Mouse (Mus musculus) ES-Bruce4 (cell line): ENCODE results near the gene Trrap. TPM values are rescaled to one million over a fixed set of nuclear protein-coding genes. Genes with fewer than 3 reads are reported as not detected.

Experiments used
- H3K27ac ChIP-seq: 2 replicates; pipeline ENCODE4 v1.5.1; 2012; ENCODE audit warnings: low read length, inconsistent platforms; ENCODE audit not compliant: insufficient read depth
- H3K27me3 ChIP-seq: 2 replicates; pipeline ENCODE4 v1.6.1; 2012; ENCODE audit warnings: mild to moderate bottlenecking, low read length, inconsistent platforms; ENCODE audit not compliant: control insufficient read depth, poor library complexity, insufficient read depth, severe bottlenecking
- H3K36me3 ChIP-seq: 2 replicates; pipeline ENCODE4 v1.6.1; 2012; ENCODE audit warnings: inconsistent platforms, mild to moderate bottlenecking, low read length, moderate library complexity; ENCODE audit not compliant: control insufficient read depth, poor library complexity, insufficient read depth, severe bottlenecking
- H3K4me1 ChIP-seq: one replicate; pipeline ENCODE4 v1.8.1; 2011; ENCODE audit warnings: low read length; ENCODE audit not compliant: control insufficient read depth, insufficient read depth
- H3K4me3 ChIP-seq: 2 replicates; pipeline ENCODE4 v1.5.1; 2011; ENCODE audit warnings: low read depth, mild to moderate bottlenecking, low read length
- H3K9ac ChIP-seq: 2 replicates; pipeline ENCODE4 v1.6.1; 2012; ENCODE audit warnings: low read depth, mild to moderate bottlenecking, inconsistent platforms; ENCODE audit not compliant: poor library complexity, severe bottlenecking
- H3K9me3 ChIP-seq: replicated peaks from 2 replicates; pipeline ENCODE4 v1.6.1; 2012; ENCODE audit warnings: mild to moderate bottlenecking, low read length, inconsistent platforms; ENCODE audit not compliant: control insufficient read depth, poor library complexity, insufficient read depth, severe bottlenecking
- CTCF ChIP-seq: IDR thresholded peaks from one replicate; pipeline ENCODE4 v1.8.1; 2011; ENCODE audit warnings: low read depth, low read length
- EP300 ChIP-seq: IDR thresholded peaks from 2 replicates; pipeline ENCODE4 v1.6.1; 2011; ENCODE audit warnings: low read depth, low read length; ENCODE audit not compliant: insufficient read depth
- POLR2A ChIP-seq: IDR thresholded peaks from one replicate; pipeline ENCODE4 v1.8.1; 2011; ENCODE audit warnings: low read length; ENCODE audit not compliant: insufficient read depth
- polyA plus RNA-seq: library from polyadenylated mRNA; stranded (reverse); fragments of >200 nt; gene quantifications from 2 replicates; pipeline ENCODE4 v1.2.4, GENCODE M21; 2011; ENCODE audit warnings: low read depth; ENCODE audit not compliant: missing spikeins, insufficient read depth, insufficient read length

The Trrap gene
- polyA plus RNA-seq, 1 experiment: 106 TPM

GRCm38 (mm10) chr5:144729216-144729615, 38.3 kb upstream of the Trrap start:
- TF ChIP-seq EP300 (no peak), CTCF (no peak), POLR2A (no peak)
- Histone ChIP-seq H3K9ac (no peak overlapping the region), H3K27me3 (no peaks in the 10 kb centered on the region), H3K9me3 (no peaks in the 10 kb centered on the region), H3K27ac (no peak overlapping the region), H3K4me3 (no peak overlapping the region), H3K4me1 (peaks cover 4% of the 10 kb centered on the region), H3K36me3 (no peaks in the 10 kb centered on the region)

DNA sequence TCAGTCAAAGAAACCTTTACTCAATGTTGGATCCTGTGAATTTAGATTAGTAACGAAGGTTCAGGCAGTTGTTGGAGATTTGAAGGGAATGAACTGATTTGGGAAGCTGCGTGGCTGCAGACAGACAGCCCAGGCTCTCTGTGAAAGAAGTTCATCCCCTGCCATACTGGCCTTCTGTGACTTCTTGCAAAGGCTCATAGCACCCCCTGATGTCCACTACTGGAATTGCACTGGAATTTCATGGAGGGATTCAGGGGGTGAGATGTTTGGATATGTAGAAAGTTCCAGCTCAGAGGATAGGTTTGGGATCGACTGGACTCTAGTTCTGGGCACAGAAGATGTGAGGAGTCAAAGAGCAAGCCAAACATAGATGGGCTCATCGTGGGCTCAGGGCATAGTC, 33.6 kb upstream of the Trrap start:
- Histone ChIP-seq H3K4me1 (peaks cover 2% of the 10 kb centered on the region), H3K9me3 (no peaks in the 10 kb centered on the region), H3K27ac (no peak overlapping the region), H3K36me3 (no peaks in the 10 kb centered on the region), H3K4me3 (no peak overlapping the region), H3K27me3 (no peaks in the 10 kb centered on the region), H3K9ac (no peak overlapping the region)
- TF ChIP-seq POLR2A (no peak), CTCF (peak; percentile 58)

DNA sequence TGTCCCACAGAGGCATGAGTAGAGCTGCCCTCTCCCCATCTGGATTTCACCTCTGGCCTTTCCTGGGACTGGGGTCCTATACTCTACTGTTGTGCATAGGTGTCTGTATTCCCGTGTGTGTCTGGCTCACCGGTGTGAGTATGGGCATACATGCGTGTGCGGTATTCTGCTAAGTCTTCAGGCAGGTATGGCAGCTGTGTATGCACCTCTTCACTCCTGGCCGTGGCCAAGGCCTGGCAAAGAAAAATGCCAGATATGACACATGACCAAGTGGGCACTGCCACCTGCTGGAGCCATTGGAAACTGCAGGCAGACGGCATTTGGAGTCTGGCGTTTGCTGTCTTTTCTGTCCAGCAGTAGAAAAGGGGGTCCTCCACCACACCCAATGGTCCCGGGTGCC, 32.6 kb upstream of the Trrap start:
- no peaks in the 10 kb centered on the region for H3K4me1 ChIP-seq

GRCm38 (mm10) chr5:144737101-144737500, 30.4 kb upstream of the Trrap start:
- TF ChIP-seq POLR2A (no peak), EP300 (no peak), CTCF (no peak)
- Histone ChIP-seq H3K36me3 (no peaks in the 10 kb centered on the region), H3K27me3 (no peaks in the 10 kb centered on the region), H3K4me1 (no peaks in the 10 kb centered on the region), H3K9ac (no peak overlapping the region), H3K4me3 (no peak overlapping the region), H3K9me3 (no peaks in the 10 kb centered on the region), H3K27ac (no peak overlapping the region)

More for the DNA sequence above, 32.6 kb upstream of the Trrap start:
- no peak overlapping the region for H3K4me3 ChIP-seq
- TF ChIP-seq CTCF (peak; percentile 87), POLR2A (no peak), EP300 (no peak)
- H3K27me3 ChIP-seq: no peaks in the 10 kb centered on the region
- no peak overlapping the region for H3K27ac ChIP-seq
- no peaks in the 10 kb centered on the region for H3K9me3 ChIP-seq
- no peak overlapping the region for H3K9ac ChIP-seq
- H3K36me3 ChIP-seq: no peaks in the 10 kb centered on the region

- Histone ChIP-seq H3K36me3 (no peaks in the 10 kb centered on the region), H3K4me3 (no peak overlapping the region), H3K9me3 (no peaks in the 10 kb centered on the region), H3K9ac (no peak overlapping the region), H3K27me3 (no peaks in the 10 kb centered on the region), H3K4me1 (peaks cover 3% of the 10 kb centered on the region), H3K27ac (no peak overlapping the region)
- TF ChIP-seq POLR2A: no peak
- TF ChIP-seq CTCF: no peak
- TF ChIP-seq EP300: no peak
Measured at GRCm38 (mm10) chr5:144752432-144752831, 15.1 kb upstream of the Trrap start.

DNA sequence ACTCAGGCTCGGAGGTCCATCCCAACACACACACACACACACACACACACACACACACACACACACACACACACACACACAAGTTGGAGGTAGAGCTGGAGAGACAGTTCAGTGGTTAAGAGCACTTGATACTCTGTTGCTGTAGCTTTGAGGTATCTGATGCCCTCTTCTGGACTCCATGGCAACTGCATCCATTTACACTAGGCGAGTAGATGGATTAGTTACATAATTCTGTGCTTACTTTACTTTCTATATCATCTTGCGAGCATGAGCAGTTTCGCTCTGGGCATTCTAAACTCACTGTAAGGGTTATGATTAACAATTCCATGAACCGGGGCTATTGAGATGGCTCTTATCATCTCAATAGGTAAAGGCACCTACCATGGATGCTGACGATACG, 14.5 kb upstream of the Trrap start:
- Histone ChIP-seq H3K36me3 (no peaks in the 10 kb centered on the region), H3K4me1 (peaks cover 3% of the 10 kb centered on the region), H3K27ac (no peak overlapping the region), H3K9me3 (no peaks in the 10 kb centered on the region), H3K27me3 (no peaks in the 10 kb centered on the region), H3K9ac (no peak overlapping the region), H3K4me3 (no peak overlapping the region)
- TF ChIP-seq POLR2A (no peak), EP300 (no peak), CTCF (peak; percentile 15)
